Mouse (Mus musculus) T-helper 2 cell (primary cell): ENCODE results near the gene Ly6g6d.

ENCODE experiments used
- in situ Hi-C: fragments of 300-600 bp; cut with MboI, MseI; formaldehyde crosslinking; loops from one replicate; pipeline ENCODE4 v1.15.1; 2025; ENCODE audit warnings: high pct_unique_total_duplicates

The Ly6g6d gene

GRCm38 (mm10) chr17:35070556-35071229 lies 7.2 kb downstream of the Ly6g6d start:
- in situ Hi-C loops, result no loop called here

DNA sequence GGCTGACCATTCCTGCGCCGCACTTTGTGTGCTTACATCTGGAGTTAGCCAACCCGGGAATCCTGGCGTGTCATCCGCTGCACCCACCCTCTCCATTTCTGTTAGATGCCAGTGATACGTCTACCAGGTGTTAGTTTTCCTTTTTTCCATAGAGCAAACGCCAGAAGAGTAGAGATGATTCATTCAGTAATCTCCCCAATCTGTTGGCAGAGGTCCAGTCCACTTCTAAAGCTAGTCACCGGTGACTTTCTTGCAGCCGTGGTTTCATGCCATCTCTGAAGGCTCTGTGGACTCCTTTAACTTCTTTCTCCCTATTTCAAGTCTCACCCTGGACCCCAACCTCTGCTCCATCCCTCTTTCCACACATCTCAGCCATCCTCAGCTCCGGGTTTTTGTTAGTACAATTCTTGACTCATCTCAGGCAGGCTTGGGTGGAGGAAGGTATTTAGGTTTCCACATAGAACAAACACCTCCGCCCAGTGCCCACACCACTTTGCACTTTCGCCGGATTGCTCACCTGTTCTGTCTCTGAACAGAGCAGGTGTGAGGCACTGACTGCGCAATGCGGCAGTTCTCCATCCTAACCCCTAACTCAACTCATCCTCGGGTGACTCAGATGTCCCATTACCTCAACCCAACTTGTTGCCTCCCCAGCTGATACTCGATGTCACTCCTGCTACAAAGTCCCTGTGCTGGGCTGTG lies 9.5 kb downstream of the Ly6g6d start:
- in situ Hi-C loops, result loop anchor here (10.0 kb wide), 1 partner anchor 54 kb away; the partner anchor contains the start of gene Vwa7

DNA sequence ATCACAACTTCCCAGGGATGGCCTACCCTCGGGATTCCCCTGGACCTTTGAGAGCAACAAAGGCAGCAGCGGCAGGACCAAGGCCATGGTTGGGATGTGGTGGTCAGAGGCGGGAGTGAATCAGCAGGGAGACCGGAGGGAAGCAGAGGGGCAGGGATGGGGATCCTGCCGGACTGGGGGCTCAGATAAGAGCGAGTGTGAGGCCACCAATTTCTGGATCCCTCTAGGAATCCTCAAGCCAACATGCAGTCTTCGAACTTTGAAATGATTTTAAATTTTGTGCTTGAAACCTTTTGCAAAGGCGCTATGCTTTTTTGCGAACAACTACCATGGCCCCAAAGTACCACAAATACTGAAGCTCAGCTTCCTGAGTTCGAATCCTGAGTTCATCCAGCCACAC lies 11.8 kb downstream of the Ly6g6d start, which contains the start of gene Mpig6b:
Gene Mpig6b, minus strand, starts transcription at position 101 of the 400 bp plus-strand sequence.
- in situ Hi-C loops, result loop anchor here (10.0 kb wide), 1 partner anchor 51 kb away; the partner anchor contains the start of gene Vwa7

- in situ Hi-C loops, result loop anchor here (10.0 kb wide), 1 partner anchor 50 kb away; the partner anchor contains the start of gene Vwa7
Observed at GRCm38 (mm10) chr17:35064951-35065947, 12.6 kb downstream of the Ly6g6d start, which contains the start of gene Ly6g6c. Ly6g6c (plus strand) TSS chr17:35065388.

GRCm38 (mm10) chr17:35064378-35064877 lies 13.4 kb downstream of the Ly6g6d start:
- in situ Hi-C loops, result loop anchor here (10.0 kb wide), 1 partner anchor 50 kb away; the partner anchor contains the start of gene Vwa7

- in situ Hi-C loops, result loop anchor here (10.0 kb wide), 1 partner anchor 49 kb away; the partner anchor contains the start of gene Vwa7
Observed at GRCm38 (mm10) chr17:35063466-35063865, 14.4 kb downstream of the Ly6g6d start.

DNA sequence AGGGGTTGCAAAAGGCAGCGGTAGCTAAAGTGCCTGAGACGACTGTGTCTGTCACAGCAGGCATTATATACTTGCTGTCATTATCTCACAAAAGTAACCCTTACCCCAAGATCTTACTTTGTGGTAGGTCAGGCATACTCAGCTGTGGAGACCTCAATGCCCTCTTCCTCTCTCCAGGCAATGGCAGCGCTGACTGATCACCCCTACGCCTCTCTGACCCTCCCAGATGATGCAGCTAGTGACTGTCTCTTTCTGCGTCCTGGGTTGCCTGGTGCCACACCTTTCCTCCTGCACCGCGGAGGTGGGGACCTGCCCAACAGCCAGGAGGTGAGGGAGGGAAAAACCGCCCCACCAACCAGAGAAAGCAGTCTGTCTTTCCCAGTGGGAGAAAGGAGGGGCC lies 16.6 kb downstream of the Ly6g6d start:
- in situ Hi-C loops, result loop anchor here (10.0 kb wide), 1 partner anchor 46 kb away; the partner anchor contains the start of gene Vwa7

- in situ Hi-C loops, result loop anchor here (10.0 kb wide), 1 partner anchor 46 kb away; the partner anchor contains the start of gene Vwa7
Observed at GRCm38 (mm10) chr17:35060737-35061297, 17.0 kb downstream of the Ly6g6d start.

DNA sequence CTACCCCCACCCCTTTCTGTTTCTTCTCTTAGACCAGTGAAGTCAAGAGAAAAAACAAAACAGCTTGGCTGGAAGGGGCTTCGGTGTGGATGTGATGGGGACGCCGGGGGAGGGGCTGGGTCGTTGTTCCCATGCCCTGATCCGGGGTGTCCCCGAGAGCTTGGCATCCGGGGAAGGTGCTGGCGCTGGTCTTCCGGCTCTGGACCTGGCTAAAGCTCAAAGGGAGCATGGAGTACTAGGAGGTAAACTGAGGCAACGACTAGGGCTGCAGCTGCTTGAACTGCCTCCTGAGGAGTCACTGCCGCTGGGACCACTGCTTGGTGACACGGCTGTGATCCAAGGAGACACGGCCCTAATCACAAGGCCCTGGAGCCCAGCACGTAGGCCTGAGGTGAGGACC lies 17.8 kb downstream of the Ly6g6d start:
- in situ Hi-C loops, result loop anchor here (10.0 kb wide), 1 partner anchor 45 kb away; the partner anchor contains the start of gene Vwa7

GRCm38 (mm10) chr17:35058911-35059892 lies 18.7 kb downstream of the Ly6g6d start, which contains the start of gene Ddah2:
Ddah2 (plus strand) TSS chr17:35059035.
- in situ Hi-C loops, result no loop called here

- in situ Hi-C loops, result no loop called here
Observed at GRCm38 (mm10) chr17:35058316-35058715, 19.5 kb downstream of the Ly6g6d start.

- in situ Hi-C loops, result no loop called here
Observed at GRCm38 (mm10) chr17:35057090-35057489, 20.8 kb downstream of the Ly6g6d start.

DNA sequence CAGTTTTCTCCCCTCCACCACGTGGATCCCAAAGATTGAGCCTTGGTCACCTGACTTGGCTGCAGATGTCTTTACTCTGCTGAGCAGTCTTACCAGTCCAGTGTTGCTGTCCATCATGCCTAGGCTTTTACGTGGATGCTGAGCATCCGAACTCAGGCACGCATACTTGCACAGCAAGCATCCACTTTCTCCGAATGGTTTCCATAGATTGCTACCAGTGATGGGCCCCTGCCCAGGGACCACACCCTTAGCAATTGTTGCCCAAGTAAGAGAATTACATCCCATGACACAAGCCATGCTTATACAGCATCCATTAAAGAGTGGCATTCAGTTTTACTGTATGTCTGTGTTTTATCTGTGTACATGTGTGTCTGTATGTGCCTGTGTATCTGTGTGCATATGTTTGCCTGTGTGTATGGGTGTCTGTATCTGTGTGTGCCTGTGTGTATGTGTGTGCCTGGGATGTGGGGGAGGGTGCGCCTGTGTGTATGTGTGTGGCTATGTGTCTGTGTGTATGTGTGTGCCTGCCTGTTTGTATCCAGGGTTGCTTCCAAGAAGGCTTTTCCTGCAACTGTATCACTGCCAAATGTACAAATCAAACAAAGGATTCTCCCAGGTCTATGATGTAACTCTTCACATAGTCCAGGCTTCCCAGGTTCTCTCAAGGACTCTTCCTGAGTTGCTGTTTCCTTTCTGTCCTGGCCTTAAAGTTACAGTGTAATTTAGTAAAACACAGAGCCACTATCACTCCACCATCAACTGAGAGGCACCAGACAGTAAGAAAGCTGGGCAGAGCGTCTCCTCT lies 22.0 kb downstream of the Ly6g6d start:
- in situ Hi-C loops, result no loop called here

GRCm38 (mm10) chr17:35052271-35052798 lies 25.5 kb downstream of the Ly6g6d start:
- in situ Hi-C loops, result no loop called here

DNA sequence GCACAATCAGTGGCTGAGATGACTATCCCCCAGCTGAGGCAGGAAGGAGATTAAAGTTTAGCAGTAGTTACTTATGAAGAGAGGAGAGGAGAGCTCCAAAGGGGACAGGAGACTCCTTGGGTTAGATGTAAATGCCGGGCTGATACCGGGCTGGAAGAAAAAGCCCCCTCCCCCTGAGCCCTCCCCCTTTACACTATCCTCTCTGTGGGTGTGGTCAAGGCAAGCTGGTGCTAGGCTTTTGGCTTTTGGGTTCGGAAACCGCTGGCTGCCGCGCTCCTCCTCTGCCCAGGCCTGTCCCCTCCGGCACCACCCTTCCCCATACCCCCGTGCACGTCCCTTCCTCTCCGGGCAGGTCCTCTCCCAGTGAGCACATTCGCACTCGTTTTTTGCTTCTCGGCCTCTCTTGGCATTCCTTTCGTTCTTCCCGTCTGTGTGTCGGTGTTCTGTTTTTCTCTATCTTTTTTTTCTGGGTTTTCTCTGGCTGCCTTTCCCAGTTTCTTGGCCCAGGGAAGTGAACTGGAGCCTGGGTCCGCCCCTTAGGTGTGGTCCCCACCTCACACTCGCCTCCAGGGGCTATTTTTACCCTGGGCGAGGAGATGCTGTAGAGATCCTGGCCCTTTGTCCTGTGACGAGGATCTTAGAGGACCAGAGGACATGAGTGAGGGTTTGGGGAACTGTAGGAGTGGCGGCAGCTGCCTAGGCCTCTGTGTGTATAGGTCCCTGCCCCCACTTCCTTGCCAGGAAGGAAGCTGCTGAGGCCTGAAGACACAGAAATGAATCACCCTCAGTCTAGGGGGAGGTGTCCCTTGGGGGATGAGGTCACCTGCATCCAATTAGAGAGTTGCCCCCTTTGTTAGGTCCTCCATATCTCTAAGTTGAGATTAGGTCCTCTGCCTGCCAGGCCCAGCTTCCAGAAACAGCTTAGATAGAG lies 26.4 kb downstream of the Ly6g6d start:
- in situ Hi-C loops, result no loop called here

DNA sequence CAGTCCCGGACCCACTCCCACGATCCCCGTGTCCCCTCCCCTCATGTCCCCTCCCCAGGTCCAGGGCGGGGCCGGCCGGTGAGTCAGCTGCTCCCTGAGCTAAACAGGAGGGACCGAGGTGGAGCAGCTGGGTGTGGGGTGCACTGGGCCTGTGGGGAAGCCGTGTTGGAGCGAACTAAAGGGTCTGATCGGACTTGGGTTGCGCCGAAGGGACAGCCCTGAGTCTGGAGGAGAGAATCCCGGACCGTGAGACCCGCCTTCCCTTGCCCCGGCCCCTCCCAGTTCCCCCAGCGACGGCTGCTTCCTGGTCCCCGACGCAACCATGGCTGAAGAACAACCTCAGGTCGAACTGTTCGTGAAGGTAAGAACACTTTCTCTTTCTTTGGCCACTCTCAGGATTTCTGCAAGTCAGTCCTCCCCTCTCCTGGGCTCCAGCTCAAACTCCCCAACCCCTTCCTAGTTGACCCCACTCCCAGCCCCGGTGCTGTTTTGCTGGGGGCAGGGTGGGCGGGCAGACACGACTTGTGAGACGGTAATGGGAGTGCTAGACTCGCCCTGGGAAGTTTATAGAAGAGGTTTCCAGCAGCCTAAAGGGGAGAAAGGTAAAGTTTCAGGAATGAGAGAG lies 27.6 kb downstream of the Ly6g6d start:
- in situ Hi-C loops, result no loop called here
